Mouse (Mus musculus): ENCODE data around the gene Ccdc80.

GRCm38 (mm10) chr16:45148488-45149082 is 55.4 kb downstream of the Ccdc80 start:
- TF ChIP-seq POLR2A (IDR thresholded peaks at IDR 0.05; ENCODE audit: insufficient read depth, low read depth, low read length) (no peak), CTCF (IDR thresholded peaks at IDR 0.05; ENCODE audit: insufficient read depth, low read depth, low read length) (no peak)
